Mouse (Mus musculus): Measurements from ENCODE around the gene Cfap43. TPM values are rescaled to one million over a fixed set of nuclear protein-coding genes. Genes with fewer than 3 reads are reported as not detected.

The Cfap43 gene
- polyA plus RNA-seq, 1 experiment from 2014 or later = 0.75 TPM

DNA sequence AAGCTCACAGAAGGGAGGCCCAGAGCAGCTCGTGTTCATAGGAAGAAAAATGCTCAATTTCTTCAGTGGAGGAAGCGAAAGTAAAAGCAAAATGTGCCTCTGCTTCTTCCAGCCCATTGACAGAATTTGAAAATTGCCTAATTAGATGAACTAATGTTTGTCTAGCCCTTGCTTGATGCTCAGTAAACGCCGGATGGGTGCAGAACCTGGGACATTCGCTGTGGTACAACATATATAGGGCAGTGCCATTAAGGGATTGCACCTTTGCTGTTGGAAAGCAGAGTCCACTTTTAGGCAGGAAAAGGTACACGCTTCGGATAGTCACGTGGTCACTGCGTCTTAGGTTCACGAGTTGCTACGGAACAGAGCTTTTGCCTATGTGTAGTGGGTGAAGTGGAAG lies 17.4 kb upstream of the Cfap43 start:
- 85% methylated on average over 11 of the region's 11 CpGs for WGBS
- Histone ChIP-seq H3K27me3 (replicated peaks; ENCODE audit: control insufficient read depth, insufficient read depth, low read length) (peaks cover 6% of the 10 kb centered on the region), H3K27ac (replicated peaks; ENCODE audit: low read depth, low read length) (no peak overlapping the region), H3K4me1 (ENCODE audit: control insufficient read depth, insufficient read depth, low read length) (peaks cover 5% of the 10 kb centered on the region; the same call in 1 of the 2 replicates), H3K9ac (ENCODE audit: low read depth, low read length) (no peak overlapping the region), H3K9me3 (ENCODE audit: control insufficient read depth, low read length) (no peaks in the 10 kb centered on the region), H3K4me3 (ENCODE audit: low read depth, low read length) (no peak overlapping the region), H3K36me3 (ENCODE audit: control insufficient read depth, insufficient read depth, low read length) (no peaks in the 10 kb centered on the region), H3K4me2 (ENCODE audit: low read depth, low read length) (no peak overlapping the region)
- DNase-seq (ENCODE audit: low spot score) (no peak), ATAC-seq (ENCODE audit: low read depth) (no peak)

DNA sequence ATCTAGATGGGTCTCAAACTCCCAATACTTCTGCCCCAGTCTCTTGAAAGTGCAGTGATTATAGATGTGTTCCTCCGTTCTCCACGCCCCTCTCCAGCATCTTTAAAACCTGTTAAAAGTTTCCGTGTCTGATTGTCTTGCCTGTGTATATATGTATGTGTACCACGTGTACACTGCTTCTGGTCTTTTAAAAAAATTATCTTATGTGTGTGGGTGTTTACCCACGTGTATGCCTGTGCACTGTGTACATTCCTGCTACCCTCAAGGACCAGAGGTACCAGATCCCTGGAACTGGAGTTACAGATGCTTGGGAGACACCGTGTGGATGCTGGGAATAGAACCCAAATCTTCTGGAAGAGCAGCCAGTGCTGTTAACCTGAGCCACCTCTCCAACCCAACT lies 16.4 kb upstream of the Cfap43 start:
- peaks cover 6% of the 10 kb centered on the region for H3K27me3 ChIP-seq (replicated peaks; ENCODE audit: control insufficient read depth, insufficient read depth, low read length)
- H3K9ac ChIP-seq (ENCODE audit: low read depth, low read length) = no peak overlapping the region
- no peak overlapping the region for H3K4me3 ChIP-seq (ENCODE audit: low read depth, low read length)
- H3K36me3 ChIP-seq (ENCODE audit: control insufficient read depth, insufficient read depth, low read length) = no peaks in the 10 kb centered on the region
- H3K4me2 ChIP-seq (ENCODE audit: low read depth, low read length) = no peak overlapping the region
- no peak for ATAC-seq (ENCODE audit: low read depth)
- no peak for DNase-seq (ENCODE audit: low spot score)
- H3K4me1 ChIP-seq (ENCODE audit: control insufficient read depth, insufficient read depth, low read length) = peaks cover 5% of the 10 kb centered on the region; the same call in 1 of the 2 replicates
- no peak overlapping the region for H3K27ac ChIP-seq (replicated peaks; ENCODE audit: low read depth, low read length)
- 80% methylated on average over 6 of the region's 6 CpGs for WGBS
- H3K9me3 ChIP-seq (ENCODE audit: control insufficient read depth, low read length) = no peaks in the 10 kb centered on the region

DNA sequence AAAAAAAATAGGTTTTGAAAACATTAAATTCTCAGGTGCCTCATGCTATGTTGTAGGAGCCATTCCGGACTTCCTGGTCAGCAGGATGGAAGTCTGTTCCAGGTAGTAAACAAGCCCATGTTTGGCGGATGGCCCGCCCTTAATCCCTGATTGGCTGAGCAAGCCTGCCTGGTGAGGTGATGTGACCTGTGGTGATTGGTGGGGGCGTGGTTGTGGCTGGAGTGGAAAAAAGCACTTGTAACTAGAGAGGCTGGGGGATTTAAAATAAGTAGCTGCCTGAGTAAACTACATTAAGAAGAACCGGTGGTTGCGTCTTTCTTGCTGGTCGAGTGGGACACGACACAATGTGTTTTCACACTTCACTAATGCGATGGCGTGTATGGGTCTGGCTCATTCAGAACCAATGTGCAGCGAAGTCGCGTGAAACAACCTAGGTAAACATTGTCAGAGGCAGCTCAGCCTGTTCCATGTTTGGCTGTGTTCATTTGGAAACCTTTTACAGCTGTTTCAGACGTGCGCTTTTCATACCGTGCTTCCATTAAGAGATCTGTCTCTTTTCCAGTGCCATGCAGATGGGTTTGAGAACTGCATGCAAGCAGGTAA lies 15.7 kb upstream of the Cfap43 start:
- Histone ChIP-seq H3K27ac (replicated peaks; ENCODE audit: low read depth, low read length) (no peak overlapping the region), H3K4me1 (ENCODE audit: control insufficient read depth, insufficient read depth, low read length) (peaks cover 5% of the 10 kb centered on the region; the same call in 1 of the 2 replicates), H3K36me3 (ENCODE audit: control insufficient read depth, insufficient read depth, low read length) (no peaks in the 10 kb centered on the region), H3K27me3 (replicated peaks; ENCODE audit: control insufficient read depth, insufficient read depth, low read length) (peaks cover 6% of the 10 kb centered on the region), H3K9me3 (ENCODE audit: control insufficient read depth, low read length) (no peaks in the 10 kb centered on the region), H3K4me2 (ENCODE audit: low read depth, low read length) (no peak overlapping the region), H3K9ac (ENCODE audit: low read depth, low read length) (no peak overlapping the region), H3K4me3 (ENCODE audit: low read depth, low read length) (no peak overlapping the region)
- WGBS = 63% methylated on average over 16 of the region's 16 CpGs
- ATAC-seq (ENCODE audit: low read depth) (no peak), DNase-seq (ENCODE audit: low spot score) (no peak)

DNA sequence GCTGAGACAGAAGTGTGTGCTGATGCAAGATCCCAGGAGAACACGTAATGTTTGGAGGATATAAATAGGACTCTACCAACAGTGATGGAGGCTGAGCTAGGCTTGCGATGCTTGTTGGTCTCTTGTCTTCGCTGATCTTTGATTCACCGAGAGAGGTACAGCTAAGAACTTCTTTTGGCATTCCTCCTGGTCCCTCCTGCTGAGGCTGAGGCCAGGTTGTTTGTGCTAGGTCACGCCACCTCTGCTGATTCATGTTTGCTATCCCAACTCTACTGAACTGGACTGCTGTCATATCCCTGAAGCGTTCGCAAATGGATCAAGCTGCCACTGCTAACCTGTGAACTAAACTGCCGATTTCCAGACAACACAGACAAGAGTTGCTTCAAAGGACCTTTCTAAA lies 15.1 kb upstream of the Cfap43 start:
- WGBS = 90% methylated on average over 8 of the region's 8 CpGs
- DNase-seq (ENCODE audit: low spot score) (no peak), ATAC-seq (ENCODE audit: low read depth) (no peak)
- no peaks in the 10 kb centered on the region for H3K9me3 ChIP-seq (ENCODE audit: control insufficient read depth, low read length)
- no peak overlapping the region for H3K27ac ChIP-seq (replicated peaks; ENCODE audit: low read depth, low read length)
- H3K9ac ChIP-seq (ENCODE audit: low read depth, low read length) = no peak overlapping the region
- peaks cover 5% of the 10 kb centered on the region; the same call in 1 of the 2 replicates for H3K4me1 ChIP-seq (ENCODE audit: control insufficient read depth, insufficient read depth, low read length)
- H3K4me2 ChIP-seq (ENCODE audit: low read depth, low read length) = no peak overlapping the region
- no peaks in the 10 kb centered on the region for H3K36me3 ChIP-seq (ENCODE audit: control insufficient read depth, insufficient read depth, low read length)
- no peak overlapping the region for H3K4me3 ChIP-seq (ENCODE audit: low read depth, low read length)
- peaks cover 6% of the 10 kb centered on the region for H3K27me3 ChIP-seq (replicated peaks; ENCODE audit: control insufficient read depth, insufficient read depth, low read length)

DNA sequence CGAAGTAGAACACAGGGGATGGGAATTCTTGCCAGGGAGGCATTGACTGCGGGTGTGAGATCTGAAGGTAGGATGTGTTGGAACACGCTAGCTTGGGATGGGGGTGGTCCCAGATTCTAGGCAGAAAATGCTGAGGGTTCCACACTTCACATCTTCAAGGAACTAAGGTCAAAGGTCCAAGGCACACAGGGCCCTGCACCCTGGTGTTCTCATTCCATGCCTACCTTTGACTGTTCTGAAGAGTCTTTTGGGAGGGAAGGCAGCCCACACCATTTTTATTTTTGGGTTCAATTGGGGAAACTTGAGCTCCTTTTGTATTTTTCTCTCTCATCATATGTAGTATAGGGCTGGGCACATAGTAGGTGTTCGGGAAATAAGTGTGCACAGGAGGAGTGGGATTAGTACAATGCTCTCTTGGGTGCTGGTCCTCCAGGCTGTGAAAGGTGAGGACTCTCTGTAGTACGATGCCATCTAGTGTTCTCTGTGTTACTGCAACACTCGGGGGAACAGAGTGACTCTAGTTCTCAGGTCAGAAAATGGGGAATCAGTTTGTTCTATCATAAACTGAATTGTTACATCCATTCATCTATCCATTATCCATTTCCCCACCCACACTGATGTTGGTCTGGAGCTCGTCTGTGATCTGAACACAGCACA lies 13.0 kb upstream of the Cfap43 start:
- no peaks in the 10 kb centered on the region for H3K36me3 ChIP-seq (ENCODE audit: control insufficient read depth, insufficient read depth, low read length)
- WGBS = 37% methylated on average over 7 of the region's 7 CpGs
- no peak overlapping the region for H3K4me3 ChIP-seq (ENCODE audit: low read depth, low read length)
- no peaks in the 10 kb centered on the region for H3K9me3 ChIP-seq (ENCODE audit: control insufficient read depth, low read length)
- ATAC-seq (ENCODE audit: low read depth) = peak; percentile 46; the same call in 1 of the 2 replicates
- DNase-seq (ENCODE audit: low spot score) = peak; percentile 83
- no peak overlapping the region for H3K4me2 ChIP-seq (ENCODE audit: low read depth, low read length)
- H3K27me3 ChIP-seq (replicated peaks; ENCODE audit: control insufficient read depth, insufficient read depth, low read length) = no peaks in the 10 kb centered on the region
- no peaks in the 10 kb centered on the region for H3K4me1 ChIP-seq (ENCODE audit: control insufficient read depth, insufficient read depth, low read length)
- no peak overlapping the region for H3K9ac ChIP-seq (ENCODE audit: low read depth, low read length)
- H3K27ac ChIP-seq (replicated peaks; ENCODE audit: low read depth, low read length) = no peak overlapping the region

DNA sequence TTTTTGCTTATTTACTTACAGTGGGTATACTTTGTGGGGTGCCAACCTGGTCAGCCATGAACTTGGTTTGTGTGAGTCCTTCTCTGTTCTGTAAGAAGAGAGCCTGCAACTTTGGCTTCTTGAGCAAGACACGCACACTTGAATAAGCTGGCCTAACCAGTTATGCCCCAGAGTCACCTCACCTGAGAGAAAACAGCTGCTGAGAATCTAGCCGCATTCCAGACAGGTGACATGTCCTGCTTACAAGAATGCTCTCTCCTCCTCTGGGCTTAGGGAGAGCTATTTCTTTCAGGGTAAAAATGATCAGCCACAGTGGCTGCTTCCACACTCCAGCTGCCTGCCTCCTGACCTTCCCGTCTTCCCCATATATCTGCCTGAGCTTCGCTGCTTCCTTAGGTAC lies 10.0 kb upstream of the Cfap43 start:
- Histone ChIP-seq H3K4me3 (ENCODE audit: low read depth, low read length) (no peak overlapping the region), H3K36me3 (ENCODE audit: control insufficient read depth, insufficient read depth, low read length) (no peaks in the 10 kb centered on the region), H3K27me3 (replicated peaks; ENCODE audit: control insufficient read depth, insufficient read depth, low read length) (no peaks in the 10 kb centered on the region), H3K9ac (ENCODE audit: low read depth, low read length) (no peak overlapping the region), H3K27ac (replicated peaks; ENCODE audit: low read depth, low read length) (no peak overlapping the region), H3K4me1 (ENCODE audit: control insufficient read depth, insufficient read depth, low read length) (no peaks in the 10 kb centered on the region), H3K4me2 (ENCODE audit: low read depth, low read length) (no peak overlapping the region), H3K9me3 (ENCODE audit: control insufficient read depth, low read length) (no peaks in the 10 kb centered on the region)
- ATAC-seq (ENCODE audit: low read depth) (peak; percentile 59), DNase-seq (ENCODE audit: low spot score) (peak; percentile 72)
- WGBS = 55% methylated on average over 4 of the region's 4 CpGs

DNA sequence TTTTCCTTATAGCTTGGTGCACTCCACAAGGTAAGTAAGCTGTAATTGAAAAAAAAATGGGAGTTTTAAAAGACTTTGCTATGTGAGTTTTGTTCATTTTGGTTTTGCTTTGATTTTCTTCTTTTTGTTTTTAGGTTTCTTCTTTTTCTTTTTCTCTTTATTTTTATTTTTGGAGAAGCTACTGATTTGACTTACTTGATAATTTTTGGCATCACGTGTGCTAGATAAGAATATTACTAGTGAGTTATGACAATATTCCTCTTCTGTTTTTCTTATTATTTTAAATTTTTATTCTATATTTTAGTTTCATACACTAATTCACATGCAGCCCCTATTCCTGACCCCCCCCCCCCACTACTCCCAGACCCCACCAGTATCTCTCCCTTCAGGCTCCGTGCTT lies 7.9 kb upstream of the Cfap43 start:
- no peak for DNase-seq (ENCODE audit: low spot score)
- H3K27me3 ChIP-seq (replicated peaks; ENCODE audit: control insufficient read depth, insufficient read depth, low read length) = no peaks in the 10 kb centered on the region
- 93% methylated on average over 2 of the region's 2 CpGs for WGBS
- H3K9me3 ChIP-seq (ENCODE audit: control insufficient read depth, low read length) = no peaks in the 10 kb centered on the region
- ATAC-seq (ENCODE audit: low read depth) = no peak
- H3K36me3 ChIP-seq (ENCODE audit: control insufficient read depth, insufficient read depth, low read length) = no peaks in the 10 kb centered on the region
- no peak overlapping the region for H3K4me2 ChIP-seq (ENCODE audit: low read depth, low read length)
- H3K27ac ChIP-seq (replicated peaks; ENCODE audit: low read depth, low read length) = no peak overlapping the region
- H3K4me3 ChIP-seq (ENCODE audit: low read depth, low read length) = no peak overlapping the region
- no peak overlapping the region for H3K9ac ChIP-seq (ENCODE audit: low read depth, low read length)
- no peaks in the 10 kb centered on the region for H3K4me1 ChIP-seq (ENCODE audit: control insufficient read depth, insufficient read depth, low read length)

DNA sequence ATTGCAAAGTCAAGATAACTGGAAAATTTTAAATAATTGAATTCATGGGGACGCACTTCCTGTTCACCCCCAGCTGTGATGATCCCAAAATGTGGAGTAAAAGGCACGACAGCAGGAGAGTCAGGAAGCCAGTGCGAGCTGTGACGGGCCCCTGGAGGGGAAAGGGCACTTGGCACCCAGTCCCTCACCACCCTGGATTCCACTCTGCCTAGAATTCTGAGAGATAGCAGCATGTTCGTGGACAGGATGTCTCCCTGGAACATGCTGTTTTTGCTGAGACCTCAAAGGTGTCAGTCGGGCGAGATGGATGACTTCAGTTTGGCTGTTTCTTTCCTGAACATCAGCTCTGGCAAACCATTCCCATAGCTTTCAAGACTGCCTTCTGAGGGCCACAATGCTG lies 6.7 kb upstream of the Cfap43 start:
- 71% methylated on average over 7 of the region's 7 CpGs for WGBS
- Histone ChIP-seq H3K9ac (ENCODE audit: low read depth, low read length) (no peak overlapping the region), H3K4me2 (ENCODE audit: low read depth, low read length) (no peak overlapping the region), H3K9me3 (ENCODE audit: control insufficient read depth, low read length) (no peaks in the 10 kb centered on the region), H3K27me3 (replicated peaks; ENCODE audit: control insufficient read depth, insufficient read depth, low read length) (no peaks in the 10 kb centered on the region), H3K27ac (replicated peaks; ENCODE audit: low read depth, low read length) (no peak overlapping the region), H3K4me3 (ENCODE audit: low read depth, low read length) (no peak overlapping the region), H3K4me1 (ENCODE audit: control insufficient read depth, insufficient read depth, low read length) (no peaks in the 10 kb centered on the region), H3K36me3 (ENCODE audit: control insufficient read depth, insufficient read depth, low read length) (no peaks in the 10 kb centered on the region)
- ATAC-seq (ENCODE audit: low read depth) = no peak
- no peak for DNase-seq (ENCODE audit: low spot score)

DNA sequence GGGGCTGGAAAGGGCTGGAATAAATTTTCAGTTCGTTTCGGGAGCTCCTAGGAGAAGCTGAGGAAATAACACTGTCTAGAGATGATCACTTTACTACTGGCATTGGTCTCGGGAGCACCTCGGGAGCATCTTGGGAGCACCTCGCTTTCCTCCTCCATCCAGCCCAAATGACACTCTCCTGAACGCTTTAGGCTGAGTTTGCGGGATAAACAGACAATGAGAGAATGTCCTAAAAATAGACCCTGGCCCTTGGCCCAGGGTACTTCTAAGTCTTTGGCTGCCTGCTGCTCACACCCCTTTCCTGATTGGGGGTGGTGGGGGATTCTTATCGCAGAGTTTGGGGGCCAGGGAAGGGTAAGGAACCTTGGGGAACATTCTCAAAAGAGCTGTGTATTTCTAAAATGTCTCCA lies 884 bp upstream of the Cfap43 start:
- Histone ChIP-seq H3K27me3 (replicated peaks; ENCODE audit: control insufficient read depth, insufficient read depth, low read length) (no peaks in the 10 kb centered on the region), H3K27ac (replicated peaks; ENCODE audit: low read depth, low read length) (peak overlapping the region; percentile 89), H3K9me3 (ENCODE audit: control insufficient read depth, low read length) (no peaks in the 10 kb centered on the region), H3K9ac (ENCODE audit: low read depth, low read length) (peak overlapping the region; percentile 82), H3K4me1 (ENCODE audit: control insufficient read depth, insufficient read depth, low read length) (peaks cover 22% of the 10 kb centered on the region), H3K4me2 (ENCODE audit: low read depth, low read length) (peak overlapping the region; percentile 76), H3K4me3 (ENCODE audit: low read depth, low read length) (peak overlapping the region; percentile 60), H3K36me3 (ENCODE audit: control insufficient read depth, insufficient read depth, low read length) (no peaks in the 10 kb centered on the region)
- WGBS = 2% methylated on average over 8 of the region's 8 CpGs
- DNase-seq (ENCODE audit: low spot score) (peak; percentile 71), ATAC-seq (ENCODE audit: low read depth) (no peak; the same call in 1 of the 2 replicates)
